In genomic region chr4:52423653-52424052, GRCm38 (mm10) we compare ENCODE assay signal across 12 mouse cellular contexts.
"Had no signal": no experiment of that assay in that cellular context is flagged by ENCODE, and none has a peak within 500 bp of the region (broad histone marks: within the 10 kb centered on the region; RNA-seq: fewer than 3 reads in every experiment).

No protein-coding gene starts in this region.

- H3K9me3 ChIP-seq: limb, embryonic 13.5 days; midbrain, embryonic 13.5 days; stomach, embryonic 15.5 days had no signal

- H3K9ac ChIP-seq: limb, embryonic 13.5 days; liver, embryonic 14.5 days; midbrain, embryonic 13.5 days; stomach, embryonic 15.5 days had no signal

- DNase-seq: kidney, adult 11 months; kidney, adult 9 months; kidney, postnatal 10 days; left cerebral cortex, postnatal 4 days; lung, adult 18-20 months; right cerebral cortex, postnatal 14 days; thymus, adult 2 months; thymus, postnatal 25 days had no signal

- H3K36me3 ChIP-seq: limb, embryonic 13.5 days; midbrain, embryonic 13.5 days; stomach, embryonic 15.5 days had no signal

- ATAC-seq: midbrain, embryonic 13.5 days had no signal

- H3K4me1 ChIP-seq: limb, embryonic 13.5 days; midbrain, embryonic 13.5 days; stomach, embryonic 15.5 days had no signal

- H3K27ac ChIP-seq: limb, embryonic 13.5 days; liver, embryonic 14.5 days; midbrain, embryonic 13.5 days; stomach, embryonic 15.5 days had no signal

- H3K27me3 ChIP-seq: limb, embryonic 13.5 days; midbrain, embryonic 13.5 days; stomach, embryonic 15.5 days had no signal

- H3K4me2 ChIP-seq: limb, embryonic 13.5 days; midbrain, embryonic 13.5 days; stomach, embryonic 15.5 days had no signal

- H3K4me3 ChIP-seq: limb, embryonic 13.5 days; midbrain, embryonic 13.5 days; stomach, embryonic 15.5 days had no signal
